Mouse (Mus musculus) liver, adult 2 months (tissue): Measurements from ENCODE around the gene Gm13420.

Source experiments
- CTCF ChIP-seq: fragments of 200-500 bp; IDR thresholded peaks from 2 replicates; pipeline ENCODE4 v1.5.1; 2011; ENCODE audit warnings: low read depth, low read length, control low read depth
- POLR2A ChIP-seq: fragments of 200-500 bp; IDR thresholded peaks from 2 replicates; pipeline ENCODE4 v1.6.1; 2011; ENCODE audit warnings: low read length, control low read depth; ENCODE audit not compliant: insufficient read depth; ENCODE audit errors: extremely low read depth

- TF ChIP-seq CTCF: no peak
- TF ChIP-seq POLR2A: no peak
Observed at GRCm38 (mm10) chr2:29696207-29696800, 55.2 kb downstream of the Gm13420 start.
